Mouse (Mus musculus) megakaryocyte, embryonic 14.5 days (primary cell): ENCODE measurements around the gene Cap1.

Experiments
- FLI1 ChIP-seq: IDR thresholded peaks from 2 replicates; pipeline ENCODE4 v1.6.1; 2012; ENCODE audit warnings: low read length, inconsistent platforms, mixed read lengths
- GATA1 ChIP-seq: IDR thresholded peaks from 3 replicates; pipeline ENCODE4 v1.6.1; 2012; ENCODE audit warnings: mixed read lengths, low read length, inconsistent platforms, borderline replicate concordance

DNA sequence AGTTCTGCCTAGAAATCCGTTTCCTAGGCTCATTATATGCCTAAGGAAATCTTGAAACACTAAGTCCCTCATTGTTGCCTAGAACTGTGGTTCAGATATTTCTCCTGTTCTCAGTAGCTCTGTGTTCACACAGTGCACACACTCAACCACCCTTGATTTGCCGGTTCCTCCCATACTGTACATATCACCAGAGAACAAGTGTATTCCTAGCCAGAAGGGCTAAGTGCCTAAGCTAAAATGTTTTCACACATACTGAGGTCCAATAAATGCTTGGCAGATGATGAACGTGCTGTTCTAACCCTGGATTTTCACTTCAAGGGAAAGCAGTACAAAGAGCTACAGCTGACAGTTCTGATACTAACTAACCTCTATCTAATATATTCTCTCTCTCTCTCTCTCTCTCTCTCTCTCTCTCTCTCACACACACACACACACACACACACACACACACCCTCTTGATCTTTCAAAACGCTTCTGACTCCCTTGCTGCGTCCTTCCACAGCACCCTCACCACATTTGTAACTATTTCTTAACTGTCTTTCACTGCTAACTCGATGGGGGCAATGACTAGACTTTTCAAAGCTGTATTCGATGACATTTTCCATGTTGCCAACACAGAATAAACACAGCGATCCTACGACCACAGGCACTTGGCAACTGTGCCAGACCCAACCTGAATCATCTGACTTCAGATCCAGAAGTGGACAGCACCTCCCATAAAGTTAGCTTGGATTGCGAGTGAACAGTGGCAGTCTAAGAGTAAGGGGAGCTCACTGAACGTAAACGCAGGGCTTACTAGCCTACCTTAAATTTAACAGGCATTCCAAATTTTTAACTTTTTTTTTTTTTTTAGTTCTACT is 1.1 kb downstream of the Cap1 start:
- no peak for TF ChIP-seq GATA1
- TF ChIP-seq FLI1, result no peak
